Comparison of ENCODE assay signal across 13 mouse cellular contexts in genomic region chr15:95216640-95217365, GRCm38 (mm10).
DNase-seq lines count a peak whose midpoint lies in the region; TF ChIP-seq lines count a peak whose summit lies in the region.
"Had no signal": no experiment of that assay in that cellular context is flagged by ENCODE, and none has a peak within 500 bp of the region (broad histone marks: within the 10 kb centered on the region; RNA-seq: fewer than 3 reads in every experiment).

No protein-coding gene starts in this region.

- TF ChIP-seq CTCF in gastrocnemius, adult 2 months (IDR thresholded peaks at IDR 0.05), result no peak

- no peak overlapping the region for H3K27ac ChIP-seq in gastrocnemius, adult 2 months
- H3K27ac ChIP-seq: embryonic facial prominence, embryonic 15.5 days; left cerebral cortex, adult 2 months; liver, embryonic 15.5 days had no signal

- peak; percentile 5 for DNase-seq in embryo, embryonic 10.5 days (ENCODE audit: low spot score)
- DNase-seq in embryo, embryonic 10 days (ENCODE audit: low spot score), result no peak
- peak; percentile 86 for DNase-seq in brain, adult 2 months (ENCODE audit: low read depth, low spot score)
- DNase-seq in cerebellum, postnatal 36 days, result peak; percentile 27 to 49
- DNase-seq in layer of hippocampus, adult 18-20 months (ENCODE audit: low spot score in 2 of 2), result peak; percentile 64 to 80
- no peak for DNase-seq in kidney, postnatal 14 days
- DNase-seq in gastrocnemius, adult 2 months, result no peak
- DNase-seq in gastrocnemius, postnatal 14 days, result no peak
- DNase-seq: gastrocnemius, postnatal 25 days; kidney, adult 11 months had no signal

- intact Hi-C loops in gastrocnemius, adult 2 months (cut with DNase I), result no loop called here
- intact Hi-C loops in gastrocnemius, postnatal 14 days (cut with DNase I; ENCODE audit: low total_unique reads), result no loop called here

- no peak overlapping the region for H3K4me3 ChIP-seq in gastrocnemius, adult 2 months
- H3K4me3 ChIP-seq: embryonic facial prominence, embryonic 15.5 days; left cerebral cortex, adult 2 months; liver, embryonic 15.5 days had no signal

Comparison
In these comparisons a context has a peak if more than half of its experiments do, and no peak if none do; other contexts are left out.
1. DNase-seq: peak in embryo, embryonic 10.5 days (single experiment), brain, adult 2 months (single experiment), cerebellum, postnatal 36 days (2 of 2) and layer of hippocampus, adult 18-20 months (2 of 2); none in embryo, embryonic 10 days (single experiment), kidney, postnatal 14 days (single experiment), gastrocnemius, adult 2 months (single experiment) and gastrocnemius, postnatal 14 days (single experiment).